Comparison of ENCODE assay signal across 26 mouse cellular contexts in genomic region chr5:77477794-77478193, GRCm38 (mm10).
A peak's percentile ranks its signal among the peaks of the same experiment; 100 is the strongest.
DNase-seq lines count a peak whose midpoint lies in the region; ATAC-seq and TF ChIP-seq lines count a peak whose summit lies in the region.
"Had no signal": no experiment of that assay in that cellular context is flagged by ENCODE, and none has a peak within 500 bp of the region (broad histone marks: within the 10 kb centered on the region; RNA-seq: fewer than 3 reads in every experiment).

No protein-coding gene starts in this region.

- no peaks in the 10 kb centered on the region for H3K27me3 ChIP-seq in hindbrain, postnatal 0 days (ENCODE audit: insufficient read depth, low read length)
- H3K27me3 ChIP-seq in hindbrain, embryonic 14.5 days (ENCODE audit: control insufficient read depth, insufficient read depth, low read length) = no peaks in the 10 kb centered on the region
- H3K27me3 ChIP-seq in midbrain, postnatal 0 days (ENCODE audit: insufficient read depth, low read length) = no peaks in the 10 kb centered on the region
- no peaks in the 10 kb centered on the region for H3K27me3 ChIP-seq in midbrain, embryonic 16.5 days (ENCODE audit: control insufficient read depth, insufficient read depth, low read depth, low read length)
- H3K27me3 ChIP-seq: hindbrain, embryonic 13.5 days; intestine, embryonic 15.5 days; megakaryocyte, embryonic 14.5 days; stomach, embryonic 15.5 days had no signal

- no peaks in the 10 kb centered on the region for H3K9me3 ChIP-seq in hindbrain, postnatal 0 days (ENCODE audit: low read length)
- H3K9me3 ChIP-seq in hindbrain, embryonic 14.5 days (ENCODE audit: control insufficient read depth, low read length) = no peaks in the 10 kb centered on the region
- H3K9me3 ChIP-seq in midbrain, postnatal 0 days (ENCODE audit: low read length) = no peaks in the 10 kb centered on the region
- H3K9me3 ChIP-seq in midbrain, embryonic 16.5 days (replicated peaks; ENCODE audit: control insufficient read depth, low read length, poor library complexity, severe bottlenecking) = no peaks in the 10 kb centered on the region
- H3K9me3 ChIP-seq: hindbrain, embryonic 13.5 days; intestine, embryonic 15.5 days; limb, embryonic 10.5 days; megakaryocyte, embryonic 14.5 days; stomach, embryonic 15.5 days had no signal

- WGBS in hindbrain, postnatal 0 days = 52% methylated on average over 9 of the region's 9 CpGs
- WGBS in hindbrain, embryonic 14.5 days = 70% methylated on average over 9 of the region's 9 CpGs
- 76% methylated on average over 9 of the region's 9 CpGs for WGBS in midbrain, postnatal 0 days
- WGBS in midbrain, embryonic 16.5 days = 83% methylated on average over 9 of the region's 9 CpGs

- TF ChIP-seq CTCF in hindbrain, postnatal 0 days (IDR thresholded peaks at IDR 0.05; ENCODE audit: low read depth) = no peak
- no peak for TF ChIP-seq CTCF in midbrain, postnatal 0 days (IDR thresholded peaks at IDR 0.05)

- H3K27ac ChIP-seq in hindbrain, postnatal 0 days = no peak overlapping the region
- H3K27ac ChIP-seq in hindbrain, embryonic 14.5 days = no peak overlapping the region
- H3K27ac ChIP-seq in midbrain, postnatal 0 days (ENCODE audit: low read depth, low read length) = no peak overlapping the region
- no peak overlapping the region for H3K27ac ChIP-seq in midbrain, embryonic 16.5 days (ENCODE audit: low read length)
- H3K27ac ChIP-seq: gastrocnemius, adult 2 months; hindbrain, embryonic 13.5 days; intestine, embryonic 15.5 days; limb, embryonic 10.5 days; stomach, embryonic 15.5 days had no signal

- no peak overlapping the region for H3K4me2 ChIP-seq in hindbrain, postnatal 0 days (ENCODE audit: low read depth, low read length)
- no peak overlapping the region for H3K4me2 ChIP-seq in hindbrain, embryonic 14.5 days (replicated peaks)
- H3K4me2 ChIP-seq in midbrain, postnatal 0 days (ENCODE audit: low read depth, low read length, poor library complexity, severe bottlenecking) = no peak overlapping the region
- no peak overlapping the region for H3K4me2 ChIP-seq in midbrain, embryonic 16.5 days (ENCODE audit: low read length)
- H3K4me2 ChIP-seq: heart, embryonic 11.5 days; hindbrain, embryonic 13.5 days; intestine, embryonic 15.5 days; stomach, embryonic 15.5 days had no signal

- peak; percentile 35 for DNase-seq in hindbrain, postnatal 0 days (ENCODE audit: low spot score)
- DNase-seq in hindbrain, embryonic 14.5 days (ENCODE audit: low spot score) = no peak
- DNase-seq in midbrain, postnatal 0 days (ENCODE audit: low spot score) = peak; percentile 35
- peak; percentile 36 to 59 for DNase-seq in layer of hippocampus, postnatal 10 days (ENCODE audit: low spot score in 2 of 2)
- DNase-seq in spleen, postnatal 10 days (ENCODE audit: low spot score in 2 of 2) = no peak
- no peak for DNase-seq in adrenal gland, adult 2 months
- DNase-seq: B cell, adult 2 months; cerebellum, adult 9-11 months; embryo, embryonic 11 days; gastrocnemius, adult 2 months; heart, postnatal 10 days; kidney, adult 9 months; kidney, postnatal 25 days; liver, postnatal 0 days; lung, postnatal 14 days; midbrain, embryonic 14.5 days; thymus, adult 18-20 months; thymus, postnatal 4 days had no signal

- no peaks in the 10 kb centered on the region for H3K4me1 ChIP-seq in hindbrain, postnatal 0 days (ENCODE audit: insufficient read depth, low read length)
- no peaks in the 10 kb centered on the region for H3K4me1 ChIP-seq in hindbrain, embryonic 14.5 days (replicated peaks; ENCODE audit: control insufficient read depth, insufficient read depth, low read length)
- H3K4me1 ChIP-seq in midbrain, postnatal 0 days (ENCODE audit: insufficient read depth, low read length) = no peaks in the 10 kb centered on the region
- no peaks in the 10 kb centered on the region for H3K4me1 ChIP-seq in midbrain, embryonic 16.5 days (ENCODE audit: control insufficient read depth, insufficient read depth, low read length)
- H3K4me1 ChIP-seq: hindbrain, embryonic 13.5 days; intestine, embryonic 15.5 days; limb, embryonic 10.5 days; megakaryocyte, embryonic 14.5 days; stomach, embryonic 15.5 days had no signal

- H3K4me3 ChIP-seq in hindbrain, postnatal 0 days (ENCODE audit: low read length) = no peak overlapping the region
- no peak overlapping the region for H3K4me3 ChIP-seq in hindbrain, embryonic 14.5 days (replicated peaks; ENCODE audit: low read length)
- no peak overlapping the region for H3K4me3 ChIP-seq in midbrain, postnatal 0 days (ENCODE audit: low read depth, low read length)
- no peak overlapping the region for H3K4me3 ChIP-seq in midbrain, embryonic 16.5 days (ENCODE audit: low read depth, low read length)
- H3K4me3 ChIP-seq: gastrocnemius, adult 2 months; hindbrain, embryonic 13.5 days; intestine, embryonic 15.5 days; limb, embryonic 10.5 days; megakaryocyte, embryonic 14.5 days; stomach, embryonic 15.5 days had no signal

- no peak overlapping the region for H3K9ac ChIP-seq in hindbrain, postnatal 0 days (replicated peaks; ENCODE audit: low read length)
- H3K9ac ChIP-seq in hindbrain, embryonic 14.5 days = no peak overlapping the region
- H3K9ac ChIP-seq in midbrain, postnatal 0 days (replicated peaks; ENCODE audit: low read length, poor library complexity, severe bottlenecking) = no peak overlapping the region
- H3K9ac ChIP-seq in midbrain, embryonic 16.5 days (ENCODE audit: low read depth, low read length) = no peak overlapping the region
- H3K9ac ChIP-seq: hindbrain, embryonic 13.5 days; intestine, embryonic 15.5 days; liver, postnatal 0 days; stomach, embryonic 15.5 days had no signal

- no peaks in the 10 kb centered on the region for H3K36me3 ChIP-seq in hindbrain, postnatal 0 days (ENCODE audit: insufficient read depth, low read length)
- no peaks in the 10 kb centered on the region for H3K36me3 ChIP-seq in hindbrain, embryonic 14.5 days (replicated peaks; ENCODE audit: control insufficient read depth, insufficient read depth)
- no peaks in the 10 kb centered on the region for H3K36me3 ChIP-seq in midbrain, postnatal 0 days (ENCODE audit: insufficient read depth, low read length)
- H3K36me3 ChIP-seq in midbrain, embryonic 16.5 days (ENCODE audit: control insufficient read depth, insufficient read depth, low read length) = no peaks in the 10 kb centered on the region
- H3K36me3 ChIP-seq: hindbrain, embryonic 13.5 days; intestine, embryonic 15.5 days; limb, embryonic 10.5 days; stomach, embryonic 15.5 days had no signal

- ATAC-seq in hindbrain, postnatal 0 days = no peak
- no peak for ATAC-seq in hindbrain, embryonic 14.5 days (ENCODE audit: low FRiP score)
- ATAC-seq in midbrain, postnatal 0 days (ENCODE audit: low FRiP score) = no peak
- no peak for ATAC-seq in midbrain, embryonic 16.5 days
- ATAC-seq: forebrain, embryonic 16.5 days; intestine, embryonic 15.5 days; liver, postnatal 0 days had no signal

Comparison
In these comparisons a context has a peak if more than half of its experiments do, and no peak if none do; other contexts are left out.
1. DNase-seq: peak in hindbrain, postnatal 0 days (single experiment), midbrain, postnatal 0 days (single experiment) and layer of hippocampus, postnatal 10 days (2 of 2); none in hindbrain, embryonic 14.5 days (single experiment), spleen, postnatal 10 days (0 of 2) and adrenal gland, adult 2 months (single experiment).